Mouse (Mus musculus) liver, postnatal 0 days (tissue): Measurements from ENCODE around the gene Cerkl.

ENCODE experiments used
- CTCF ChIP-seq: sonication (generic); IDR thresholded peaks from 2 replicates; pipeline ENCODE4 v1.5.1; 2016; ENCODE audit warnings: antibody characterized with exemption, low read depth
- EP300 ChIP-seq: IDR thresholded peaks from 2 replicates; pipeline ENCODE4 v1.6.1; 2016; ENCODE audit warnings: antibody characterized with exemption, low read depth, mild to moderate bottlenecking

DNA sequence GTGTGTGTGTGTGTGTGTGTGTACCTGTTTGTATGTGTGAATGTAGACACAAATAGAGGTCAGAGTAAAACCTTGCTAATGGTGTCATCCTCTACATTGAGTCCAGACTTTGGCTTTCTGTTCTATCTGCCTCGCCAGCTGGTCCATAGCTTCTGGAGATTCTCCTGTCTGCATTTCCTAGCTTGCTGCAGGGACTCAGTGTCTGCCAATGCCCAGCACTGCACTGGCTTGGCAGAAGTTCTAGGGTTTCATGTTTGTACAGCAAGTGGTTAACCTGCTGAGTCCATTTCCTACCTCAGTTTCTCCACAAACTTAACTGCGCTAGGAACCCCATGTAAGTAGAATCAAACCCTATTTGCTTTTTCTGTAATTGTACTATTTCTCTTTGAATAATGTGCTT is 25.9 kb upstream of the Cerkl start:
- no peak for TF ChIP-seq CTCF
- TF ChIP-seq EP300 = no peak
